Mouse (Mus musculus) liver, postnatal 0 days (tissue): ENCODE data around the gene Usf1. TPM values are rescaled to one million over a fixed set of nuclear protein-coding genes. Genes with fewer than 3 reads are reported as not detected.

Source experiments
- ATAC-seq: fragments of 200-750 bp; cut with Nextera tagmentation; 2 replicates; pipeline ENCODE4 v1.8.0; 2017; ENCODE audit warnings: mild to moderate bottlenecking, moderate library complexity
- DNase-seq: peaks from one replicate; pipeline ENCODE4 v3.0.0-alpha.2; 2016
- H3K27ac ChIP-seq: fragments of 300-500 bp; sonication (generic); 2 replicates; pipeline ENCODE4 v1.5.1; 2014; ENCODE audit warnings: antibody characterized with exemption, moderate library complexity, mild to moderate bottlenecking, low read depth
- H3K27me3 ChIP-seq: fragments of 300-500 bp; sonication (generic); 2 replicates; pipeline ENCODE4 v1.6.1; 2014; ENCODE audit warnings: low read length, control low read depth, mixed read lengths; ENCODE audit not compliant: insufficient read depth
- H3K36me3 ChIP-seq: fragments of 300-500 bp; sonication (generic); replicated peaks from 2 replicates; pipeline ENCODE4 v1.6.1; 2014; ENCODE audit warnings: mild to moderate bottlenecking, control low read depth, low read length, moderate library complexity, mixed read lengths; ENCODE audit not compliant: insufficient read depth
- H3K4me1 ChIP-seq: fragments of 300-500 bp; sonication (generic); 2 replicates; pipeline ENCODE4 v1.6.1; 2014; ENCODE audit warnings: antibody characterized with exemption, mild to moderate bottlenecking, control low read depth; ENCODE audit not compliant: insufficient read depth
- H3K4me2 ChIP-seq: fragments of 300-500 bp; sonication (generic); 2 replicates; pipeline ENCODE4 v1.6.1; 2014; ENCODE audit warnings: low read depth, mild to moderate bottlenecking, low read length, moderate library complexity, mixed read lengths
- H3K4me3 ChIP-seq: fragments of 300-500 bp; sonication (generic); 2 replicates; pipeline ENCODE4 v1.5.1; 2014; ENCODE audit warnings: low read depth, low read length
- H3K9ac ChIP-seq: fragments of 300-500 bp; sonication (generic); replicated peaks from 2 replicates; pipeline ENCODE4 v1.6.1; 2014; ENCODE audit warnings: mild to moderate bottlenecking, moderate library complexity
- H3K9me3 ChIP-seq: fragments of 300-500 bp; sonication (generic); 2 replicates; pipeline ENCODE4 v1.6.1; 2016; ENCODE audit warnings: mild to moderate bottlenecking, control low read depth, low read length, mixed read lengths
- CTCF ChIP-seq: sonication (generic); IDR thresholded peaks from 2 replicates; pipeline ENCODE4 v1.5.1; 2016; ENCODE audit warnings: antibody characterized with exemption, low read depth
- EP300 ChIP-seq: IDR thresholded peaks from 2 replicates; pipeline ENCODE4 v1.6.1; 2016; ENCODE audit warnings: antibody characterized with exemption, low read depth, mild to moderate bottlenecking
- WGBS: fragments of 180-500 bp; shearing (Covaris S2); extraction: QIAGEN DNeasy Blood & Tissue Kit; methylation state at CpG from one replicate; pipeline ENCODE4 v1.1.7; 2014; ENCODE audit not compliant: insufficient replicate concordance; 5-methylcytosine and 5-hydroxymethylcytosine counted together
- polyA plus RNA-seq: library from polyadenylated mRNA; unstranded; fragments of >200 nt; fragmentation: Nextera tagmentation; extraction: Ambion mirVana; gene quantifications from 2 replicates; pipeline ENCODE4 v1.2.1, GENCODE M21; 2015

The Usf1 gene
- polyA plus RNA-seq, 1 experiment from 2014 or later = 25.4 TPM

GRCm38 (mm10) chr1:171419905-171420304, 8.8 kb downstream of the Usf1 start:
- no peaks in the 10 kb centered on the region for H3K27me3 ChIP-seq
- TF ChIP-seq EP300 (no peak), CTCF (no peak)
- H3K4me2 ChIP-seq = no peak overlapping the region; the same call in 1 of the 2 replicates
- 0 out of 2 replicates have a peak, but pooled peaks cover 2% of the 10 kb centered on the region for H3K4me1 ChIP-seq
- peaks cover 36% of the 10 kb centered on the region for H3K36me3 ChIP-seq
- H3K9me3 ChIP-seq = no peaks in the 10 kb centered on the region
- H3K9ac ChIP-seq = no peak overlapping the region
- H3K27ac ChIP-seq = no peak overlapping the region
- WGBS = 78% methylated on average over 5 of the region's 5 CpGs
- no peak overlapping the region for H3K4me3 ChIP-seq
- ATAC-seq (no peak), DNase-seq (no peak)

DNA sequence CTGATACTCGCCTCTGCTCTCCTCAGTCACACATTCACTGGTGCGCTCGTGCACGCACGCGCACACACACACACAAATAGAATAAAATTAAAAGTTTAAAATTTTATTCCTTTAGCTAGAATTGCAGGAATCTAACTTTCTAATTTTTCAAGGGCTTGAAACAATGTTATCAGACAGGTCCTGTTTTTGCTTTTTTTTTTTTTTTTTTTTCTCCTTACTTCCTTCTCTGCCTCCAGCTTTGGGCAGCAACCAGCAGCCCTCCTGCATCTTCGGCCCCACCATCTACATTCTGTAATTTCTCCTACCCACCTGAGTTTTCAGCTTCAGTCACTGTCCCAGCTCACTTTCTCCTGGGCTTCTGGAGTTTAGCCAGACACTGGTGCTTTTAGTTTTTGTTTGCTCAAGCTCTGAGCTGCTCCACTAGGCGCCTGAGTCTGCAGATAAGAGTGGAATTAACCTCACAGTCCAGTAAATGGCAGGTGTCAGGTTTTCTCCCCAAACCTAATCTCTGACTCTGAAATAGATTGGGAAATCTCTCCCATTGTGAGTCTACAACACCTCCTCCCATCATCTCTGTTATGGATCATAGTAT, 11.5 kb downstream of the Usf1 start:
- peaks cover 17% of the 10 kb centered on the region for H3K36me3 ChIP-seq
- no peak overlapping the region for H3K4me2 ChIP-seq
- no peak overlapping the region for H3K4me3 ChIP-seq
- no peaks in the 10 kb centered on the region for H3K27me3 ChIP-seq
- DNase-seq (no peak), ATAC-seq (no peak)
- peaks cover 5% of the 10 kb centered on the region; the same call in 1 of the 2 replicates for H3K4me1 ChIP-seq
- no peaks in the 10 kb centered on the region for H3K9me3 ChIP-seq
- TF ChIP-seq EP300 (no peak), CTCF (no peak)
- H3K27ac ChIP-seq = 0 out of 2 replicates have a peak overlapping the region, but pooled peaks have one; percentile 3
- WGBS = 67% methylated on average over 8 of the region's 8 CpGs
- H3K9ac ChIP-seq = no peak overlapping the region

DNA sequence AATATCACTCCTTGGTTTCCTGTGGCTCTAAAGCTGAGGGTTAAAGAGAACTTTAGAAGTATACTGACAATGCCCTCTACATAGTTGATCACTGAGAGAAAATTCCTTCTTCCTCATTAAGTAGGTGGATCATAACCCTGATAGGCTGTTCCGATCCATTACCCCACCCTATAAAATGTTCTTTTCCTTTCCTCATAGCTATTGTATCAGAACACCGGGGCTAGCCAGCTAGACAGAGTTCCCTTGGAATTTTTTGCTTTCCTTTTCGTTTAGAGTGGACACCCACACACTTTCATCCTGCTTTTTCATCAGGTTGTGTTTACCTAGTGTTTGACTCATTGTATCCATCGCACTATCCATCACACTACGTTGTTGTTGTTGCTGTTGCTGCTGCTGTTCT, 13.5 kb downstream of the Usf1 start:
- ATAC-seq = peak; percentile 83

GRCm38 (mm10) chr1:171425126-171425525, 14.0 kb downstream of the Usf1 start:
- peak; percentile 87 for ATAC-seq
- H3K4me2 ChIP-seq = peak overlapping the region; percentile 45; the same call in 1 of the 2 replicates
- peak; percentile 28 for DNase-seq
- no peak overlapping the region for H3K4me3 ChIP-seq
- H3K4me1 ChIP-seq = peaks cover 3% of the 10 kb centered on the region; the same call in 1 of the 2 replicates
- WGBS = 52% methylated on average over 4 of the region's 4 CpGs
- 0 out of 2 replicates have a peak, but pooled peaks cover 3% of the 10 kb centered on the region for H3K36me3 ChIP-seq
- TF ChIP-seq CTCF (no peak), EP300 (peak; percentile 23; the same call in 1 of the 2 replicates)
- no peaks in the 10 kb centered on the region for H3K27me3 ChIP-seq
- H3K9me3 ChIP-seq = no peaks in the 10 kb centered on the region
- H3K27ac ChIP-seq = peak overlapping the region; percentile 78
- no peak overlapping the region for H3K9ac ChIP-seq

More for the DNA sequence above, 13.5 kb downstream of the Usf1 start:
- DNase-seq = no peak
- TF ChIP-seq EP300 (no peak), CTCF (no peak)
- peaks cover 3% of the 10 kb centered on the region; the same call in 1 of the 2 replicates for H3K4me1 ChIP-seq
- 48% methylated on average over 5 of the region's 5 CpGs for WGBS
- no peaks in the 10 kb centered on the region for H3K27me3 ChIP-seq
- no peak overlapping the region for H3K4me3 ChIP-seq
- peak overlapping the region; percentile 78 for H3K27ac ChIP-seq
- H3K4me2 ChIP-seq = peak overlapping the region; percentile 45
- H3K9ac ChIP-seq = no peak overlapping the region
- H3K9me3 ChIP-seq = no peaks in the 10 kb centered on the region
- peaks cover 8% of the 10 kb centered on the region for H3K36me3 ChIP-seq

DNA sequence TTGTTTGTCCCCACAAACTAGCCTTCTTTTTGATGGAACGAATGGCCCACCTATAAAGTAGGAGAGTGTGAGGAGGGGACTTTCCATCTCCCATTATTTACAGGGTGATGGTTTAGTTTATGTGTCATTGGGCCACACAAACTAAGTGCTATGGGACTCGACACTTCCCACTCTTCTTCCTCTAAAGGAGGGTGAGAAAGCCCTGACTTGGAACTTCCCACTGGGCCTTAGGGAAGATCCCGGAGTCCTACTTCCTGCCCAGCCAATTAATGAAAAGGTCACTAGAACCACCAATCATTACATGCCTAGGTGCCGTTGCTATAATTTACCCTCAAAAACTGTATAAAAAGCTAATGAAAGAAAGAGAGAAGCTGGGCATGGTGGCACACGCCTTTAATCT, 21.0 kb downstream of the Usf1 start:
- Histone ChIP-seq H3K4me2 (no peak overlapping the region), H3K9ac (no peak overlapping the region), H3K4me1 (peaks cover 6% of the 10 kb centered on the region), H3K9me3 (no peaks in the 10 kb centered on the region), H3K27ac (no peak overlapping the region), H3K36me3 (no peaks in the 10 kb centered on the region), H3K4me3 (no peak overlapping the region), H3K27me3 (no peaks in the 10 kb centered on the region)
- TF ChIP-seq EP300 (no peak), CTCF (no peak)
- no peak for DNase-seq
- no peak for ATAC-seq
- WGBS = 65% methylated on average over 5 of the region's 5 CpGs

DNA sequence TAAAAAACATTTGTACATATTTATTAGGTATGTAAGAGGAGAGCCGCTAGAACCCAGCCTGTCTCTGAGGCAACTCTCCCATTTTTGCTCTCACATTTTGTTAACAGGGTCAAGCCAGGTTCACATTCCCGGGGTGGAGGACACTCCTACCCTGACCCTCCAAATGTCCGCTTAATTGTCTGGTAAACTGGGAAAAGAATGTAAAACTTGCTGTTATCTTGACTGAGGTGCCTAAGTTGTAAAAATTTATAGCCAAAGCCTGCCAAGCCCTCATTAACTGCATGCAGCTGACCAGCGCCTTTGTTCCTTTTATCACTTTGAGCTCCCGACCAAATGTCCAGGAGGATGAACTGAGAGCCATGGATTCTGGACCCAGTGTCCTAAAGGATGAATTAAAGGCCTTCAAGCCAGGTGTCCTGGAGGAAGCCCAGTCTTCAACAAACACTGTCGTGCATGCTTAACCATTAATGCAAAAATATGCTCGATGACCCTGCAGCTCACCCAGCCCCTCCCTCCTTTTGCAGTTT, 24.2 kb downstream of the Usf1 start:
- H3K27ac ChIP-seq = no peak overlapping the region
- no peak for DNase-seq
- H3K9ac ChIP-seq = no peak overlapping the region
- H3K4me2 ChIP-seq = no peak overlapping the region
- H3K36me3 ChIP-seq = no peaks in the 10 kb centered on the region
- WGBS = 53% methylated on average over 7 of the region's 7 CpGs
- TF ChIP-seq EP300 (no peak), CTCF (no peak)
- H3K9me3 ChIP-seq = no peaks in the 10 kb centered on the region
- peaks cover 13% of the 10 kb centered on the region for H3K4me1 ChIP-seq
- H3K4me3 ChIP-seq = no peak overlapping the region
- ATAC-seq = no peak
- no peaks in the 10 kb centered on the region for H3K27me3 ChIP-seq
